Comparison of ENCODE assay signal across 8 mouse cellular contexts in the genomic region with DNA sequence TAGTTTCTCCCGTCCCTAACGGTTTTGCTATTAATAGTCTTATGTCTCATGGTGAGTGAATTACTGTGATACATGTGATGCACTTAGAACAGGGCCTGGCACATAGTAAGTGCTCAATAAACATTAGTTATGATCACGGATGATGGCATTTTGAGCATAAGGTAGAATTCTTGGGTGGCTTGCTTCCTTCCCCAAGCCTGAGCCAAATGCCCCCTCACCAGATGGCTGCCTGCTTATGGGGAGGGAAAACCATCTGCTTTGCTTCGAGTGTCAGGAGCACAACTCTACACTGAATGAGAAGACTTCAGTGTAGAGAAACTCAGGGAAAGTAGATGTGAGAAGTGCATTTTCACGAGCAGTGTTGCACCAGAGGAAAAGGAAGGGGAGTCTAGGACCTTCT. TPM values are rescaled to one million over a fixed set of nuclear protein-coding genes. Genes with fewer than 3 reads are reported as not detected.
A peak's percentile ranks its signal among the peaks of the same experiment; 100 is the strongest.
DNase-seq lines count a peak whose midpoint lies in the region; ATAC-seq lines count a peak whose summit lies in the region.
"Had no signal": no experiment of that assay in that cellular context is flagged by ENCODE, and none has a peak within 500 bp of the region (broad histone marks: within the 10 kb centered on the region; RNA-seq: fewer than 3 reads in every experiment).

No protein-coding gene starts in this region.

- no peak for ATAC-seq in granulocyte monocyte progenitor cell, adult 5-6 weeks (replicated peaks; ENCODE audit: poor library complexity, severe bottlenecking)
- ATAC-seq: inflammation-experienced regulatory T-cells, adult 6 months had no signal

- peak; percentile 92 for DNase-seq in cerebellum, adult 11-12 months
- DNase-seq in cerebellum, postnatal 36 days: peak; percentile 86 to 89
- DNase-seq in layer of hippocampus, postnatal 10 days (ENCODE audit: low spot score in 2 of 2): peak; percentile 46 to 66
- peak; percentile 82 to 89 for DNase-seq in right cerebral cortex, adult 2 months (ENCODE audit: low spot score in 2 of 2)
- DNase-seq in spleen, postnatal 36 days (ENCODE audit: low spot score in 2 of 2): no peak
- DNase-seq in kidney, postnatal 14 days: no peak

RNA-seq across cellular contexts. Expression of gene Spred2, which starts 24.6 kb away (rescaled TPM):
- 10 to 100 TPM; 79.2 to 82.6 TPM for total RNA-seq in layer of hippocampus, postnatal 10 days (2021)
- total RNA-seq in granulocyte monocyte progenitor cell, adult 5-6 weeks (2014; fragmentation: Nextera tagmentation): 16.8 and 19.4 TPM in 2 replicates
- 4.6 and 6.8 TPM in 2 replicates for total RNA-seq in granulocyte monocyte progenitor cell, adult 5-6 weeks (2017)

Comparison
In these comparisons a context has a peak if more than half of its experiments do, and no peak if none do; other contexts are left out.
1. DNase-seq: peak in cerebellum, adult 11-12 months (single experiment), cerebellum, postnatal 36 days (2 of 2), layer of hippocampus, postnatal 10 days (2 of 2) and right cerebral cortex, adult 2 months (2 of 2); none in spleen, postnatal 36 days (0 of 2) and kidney, postnatal 14 days (single experiment).